Mouse (Mus musculus) brain, embryonic 14.5 days (tissue): ENCODE results near the gene Bclaf1.

Source experiments
- CTCF ChIP-seq: fragments of 200-500 bp; IDR thresholded peaks from 2 replicates; pipeline ENCODE4 v1.5.1; 2012; ENCODE audit warnings: inconsistent platforms, mild to moderate bottlenecking, moderate library complexity, borderline replicate concordance; ENCODE audit not compliant: insufficient read depth, insufficient read length; ENCODE audit errors: extremely low read depth
- POLR2A ChIP-seq: fragments of 200-500 bp; IDR thresholded peaks from 2 replicates; pipeline ENCODE4 v1.6.1; 2012; ENCODE audit warnings: mild to moderate bottlenecking, inconsistent platforms, borderline replicate concordance; ENCODE audit not compliant: poor library complexity, insufficient read depth, insufficient read length, severe bottlenecking; ENCODE audit errors: extremely low read depth

GRCm38 (mm10) chr10:20313941-20314340, 1.7 kb downstream of the Bclaf1 start:
- TF ChIP-seq CTCF = no peak
- TF ChIP-seq POLR2A = no peak
